Mouse (Mus musculus) urinary bladder, postnatal 4 days (tissue): Measurements from ENCODE around the gene Pla2g5.

Experiments used
- DNase-seq, 2 experiments: peaks; one replicate each; pipeline ENCODE4 v3.0.0; 2021 to 2022; ENCODE audit warnings: low spot score in 2 of 2

Pla2g5 gene

GRCm38 (mm10) chr4:138797217-138797570 is 66.1 kb downstream of the Pla2g5 start:
- DNase-seq = no peak

GRCm38 (mm10) chr4:138796513-138797216 is 66.6 kb downstream of the Pla2g5 start:
- no peak for DNase-seq

DNA sequence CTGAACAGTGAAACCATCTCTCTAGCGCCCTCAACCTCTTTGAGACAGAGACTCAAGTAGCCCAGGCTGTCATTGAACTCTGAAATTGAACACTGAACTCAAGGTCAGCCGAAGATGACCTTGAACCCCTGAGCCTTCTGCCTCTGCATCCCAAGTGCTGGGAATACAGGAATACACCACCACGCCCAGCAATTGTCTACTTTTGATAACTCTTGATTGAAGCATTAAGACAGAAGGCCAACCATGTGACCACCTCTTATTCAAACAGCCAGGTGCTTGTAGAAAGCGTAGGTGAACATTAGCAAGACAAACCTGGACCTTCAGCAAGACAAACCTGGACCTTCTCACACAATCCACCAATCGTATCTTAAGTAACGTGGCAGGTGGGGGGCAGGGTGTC is 68.9 kb downstream of the Pla2g5 start:
- DNase-seq = no peak

DNA sequence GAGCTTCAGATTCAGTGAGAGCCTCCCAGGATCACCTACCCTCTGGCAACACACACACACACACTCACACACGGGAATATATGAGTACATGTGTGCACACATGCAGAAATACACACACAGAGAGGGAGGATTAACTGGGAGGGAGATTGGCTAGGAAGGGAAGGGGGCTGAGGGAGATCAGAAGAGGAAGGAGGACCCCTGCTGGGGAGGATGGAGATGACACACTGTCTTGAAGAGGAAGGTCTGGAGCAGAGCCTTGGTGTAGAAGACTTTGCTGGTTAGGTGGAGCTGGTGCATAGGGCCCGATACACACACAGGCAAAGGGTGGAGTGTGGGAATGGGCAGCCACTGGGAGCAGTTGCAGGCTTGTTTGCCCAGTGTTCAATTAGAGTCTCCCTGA is 70.0 kb downstream of the Pla2g5 start:
- no peak for DNase-seq

DNA sequence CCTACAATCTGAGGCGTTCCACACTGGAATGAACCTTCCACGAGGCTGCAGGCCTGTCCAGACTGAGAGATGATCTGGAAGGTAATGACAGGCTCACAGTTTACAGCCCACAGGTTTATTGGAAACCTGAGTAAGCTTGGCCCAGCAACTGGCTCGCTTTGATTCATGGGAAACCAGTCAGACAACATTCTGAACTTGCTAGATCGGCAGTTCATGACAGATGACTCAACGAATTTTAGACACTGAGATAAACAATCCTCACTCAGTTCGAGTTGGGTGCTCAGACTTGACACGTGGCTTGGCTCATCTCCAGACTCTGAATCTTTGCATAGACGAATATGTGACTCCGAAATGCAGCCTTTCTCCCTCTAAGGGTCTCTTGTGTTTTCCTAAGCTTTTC is 70.7 kb downstream of the Pla2g5 start:
- DNase-seq = no peak

DNA sequence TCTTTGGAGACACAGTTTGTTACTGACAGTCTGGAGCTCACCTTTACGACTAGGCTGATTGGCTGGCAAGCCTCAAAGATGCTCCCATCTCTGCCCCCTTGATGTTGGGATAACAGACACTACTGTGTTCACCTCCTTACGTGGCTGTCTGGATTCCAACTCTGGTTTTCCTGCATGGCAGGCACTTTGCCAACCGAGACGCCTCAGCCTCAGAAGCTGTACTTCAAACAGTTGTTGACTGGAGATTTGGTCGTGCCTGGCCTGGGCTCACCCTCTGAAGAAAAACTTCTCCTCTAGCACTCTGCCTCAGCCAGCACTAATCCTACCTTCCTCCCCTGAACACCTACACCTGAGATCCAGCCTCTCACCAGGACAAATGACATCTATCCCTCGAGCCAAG is 71.8 kb downstream of the Pla2g5 start:
- no peak for DNase-seq

- DNase-seq = no peak
Measured at GRCm38 (mm10) chr4:138788381-138788780, 74.9 kb downstream of the Pla2g5 start.

DNA sequence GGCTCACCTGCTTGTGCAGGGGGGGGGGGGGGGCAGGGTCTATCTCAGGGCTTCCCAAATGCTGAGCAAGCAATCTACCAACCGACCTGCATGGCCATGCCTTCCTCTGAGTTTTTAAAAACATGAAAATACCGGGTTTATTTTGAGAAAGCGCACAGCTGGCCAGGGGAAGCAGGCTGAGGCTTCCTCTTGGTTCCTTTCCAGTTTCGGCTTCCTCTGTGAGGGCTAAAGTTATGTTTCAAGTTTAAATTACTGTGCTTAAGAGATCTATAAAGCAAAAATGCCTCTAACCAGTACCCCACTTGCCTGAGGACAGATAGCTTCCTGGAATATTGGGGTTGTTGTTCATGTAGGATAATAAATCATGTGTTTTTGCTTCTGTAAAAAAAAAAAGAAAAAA is 77.1 kb downstream of the Pla2g5 start:
- DNase-seq = no peak

GRCm38 (mm10) chr4:138785721-138786120 is 77.6 kb downstream of the Pla2g5 start:
- no peak for DNase-seq

DNA sequence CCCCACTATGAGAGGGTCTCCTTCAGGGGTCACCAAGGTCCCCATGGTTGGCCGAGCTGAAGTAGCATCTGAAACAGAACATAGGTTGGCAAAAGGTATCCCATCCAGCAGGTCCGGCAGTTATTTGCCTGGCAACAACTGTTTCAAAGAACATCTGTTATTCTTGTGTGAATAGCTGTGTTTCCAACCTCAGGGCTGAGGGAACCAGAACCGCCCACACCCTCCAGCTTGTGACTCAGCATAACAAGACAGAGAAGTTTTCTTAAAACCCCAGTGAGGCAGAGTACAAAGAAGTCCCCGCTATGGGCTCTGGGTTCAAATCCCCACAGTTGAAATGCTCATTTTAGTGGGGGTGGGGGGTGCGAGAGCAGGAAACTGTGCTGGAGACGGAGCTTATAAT is 81.2 kb downstream of the Pla2g5 start:
- DNase-seq = no peak

DNA sequence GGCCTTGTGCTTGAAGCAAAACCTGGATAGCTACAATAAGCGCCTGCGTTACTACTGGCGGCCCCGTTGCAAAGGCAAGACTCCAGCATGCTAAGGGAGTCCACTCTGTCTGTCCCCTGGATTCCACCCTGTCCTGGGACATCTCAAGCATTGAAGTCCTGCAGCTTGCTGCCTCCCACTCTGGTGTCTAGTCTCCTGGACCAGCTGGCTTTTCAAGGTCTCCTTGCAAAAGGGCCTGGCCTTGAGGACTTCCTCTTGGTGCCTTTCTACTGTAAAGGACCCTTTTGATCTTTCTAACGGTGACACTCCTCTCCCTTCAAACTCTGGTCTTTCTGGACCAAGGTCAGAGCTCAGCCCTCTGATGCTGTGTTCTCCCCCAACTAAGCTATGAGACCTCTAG is 83.0 kb downstream of the Pla2g5 start:
- DNase-seq = no peak

- no peak for DNase-seq
Measured at GRCm38 (mm10) chr4:138777417-138778407, 85.6 kb downstream of the Pla2g5 start.

DNA sequence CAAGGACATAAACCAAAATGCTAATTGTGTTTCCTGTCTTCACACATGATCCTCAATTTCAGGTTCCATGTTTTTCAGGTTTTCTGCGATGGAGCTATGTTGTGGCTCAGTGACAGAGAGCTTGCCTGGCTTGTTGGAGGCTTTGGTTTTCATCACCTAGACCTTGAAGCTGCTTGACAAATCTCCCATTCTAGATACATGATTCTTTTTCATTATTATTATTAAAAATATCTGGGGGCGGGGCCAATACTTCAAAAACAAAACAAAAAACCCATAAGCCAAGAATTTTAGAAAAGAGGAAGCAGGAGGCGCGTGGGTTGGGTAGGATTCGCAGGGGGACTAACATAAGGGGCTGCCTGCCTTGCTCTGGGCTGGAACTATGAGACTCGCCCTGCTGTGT is 87.8 kb downstream of the Pla2g5 start, which contains the start of gene Pla2g2d:
Gene Pla2g2d (plus strand): TSS at position 301 of the 400 bp plus-strand sequence.
- no peak for DNase-seq

DNA sequence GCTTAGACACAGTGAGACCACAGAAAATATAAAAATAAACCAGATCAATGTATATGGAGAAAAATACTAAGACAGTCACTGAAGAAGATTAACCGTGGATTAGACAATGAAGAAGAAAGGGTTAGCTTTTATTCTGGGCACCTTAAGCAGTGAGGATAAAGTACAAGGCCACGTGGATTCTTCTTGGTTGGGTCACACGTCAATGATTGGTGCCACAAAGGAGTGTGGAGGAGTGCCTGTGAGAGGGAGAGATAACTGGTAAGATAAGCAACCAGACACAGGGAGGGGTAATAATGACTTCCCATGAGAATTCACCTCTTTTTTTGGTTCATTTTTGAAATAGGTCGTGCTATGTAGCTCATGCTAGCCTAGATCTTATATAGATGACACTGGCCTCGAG is 90.9 kb downstream of the Pla2g5 start:
- no peak for DNase-seq

DNA sequence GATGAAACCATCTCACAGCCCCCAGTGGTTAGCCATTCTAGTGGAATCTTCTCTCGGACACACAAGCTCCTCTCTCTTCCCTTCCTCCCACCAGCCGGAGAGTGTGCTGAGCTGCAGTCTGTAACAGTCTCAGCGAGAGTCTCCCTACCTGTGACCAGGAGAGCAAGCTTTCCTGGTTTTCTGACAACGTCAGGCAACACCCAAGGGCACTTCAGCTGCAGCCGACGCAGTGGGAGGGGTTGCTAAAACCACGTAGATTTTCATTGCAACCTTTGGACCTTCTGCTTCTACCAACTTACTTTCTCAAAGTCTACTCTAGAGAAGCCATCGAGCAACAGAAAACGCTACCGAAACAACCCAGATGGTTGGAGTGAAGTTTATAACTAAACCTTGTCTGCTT is 91.3 kb downstream of the Pla2g5 start:
- DNase-seq = no peak

DNA sequence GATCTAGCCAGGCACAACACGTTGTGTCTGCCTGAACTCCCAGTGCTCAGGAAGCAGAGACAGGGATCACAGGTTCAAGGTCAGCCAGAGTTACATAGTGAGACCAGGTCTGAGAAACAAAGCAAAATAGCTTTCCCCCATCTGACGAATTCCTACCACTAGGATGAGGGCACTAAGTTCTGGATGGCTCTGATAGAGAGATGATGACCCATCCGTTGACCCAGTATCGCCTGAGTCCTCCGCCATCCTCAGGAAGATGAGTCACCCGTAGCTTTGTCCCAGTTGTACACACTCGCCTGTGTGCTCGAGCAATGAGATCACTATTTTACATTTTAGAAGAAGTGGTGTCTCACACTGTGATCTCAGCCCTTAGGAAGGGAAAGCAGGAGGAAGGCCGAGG is 101.0 kb downstream of the Pla2g5 start:
- DNase-seq = no peak

DNA sequence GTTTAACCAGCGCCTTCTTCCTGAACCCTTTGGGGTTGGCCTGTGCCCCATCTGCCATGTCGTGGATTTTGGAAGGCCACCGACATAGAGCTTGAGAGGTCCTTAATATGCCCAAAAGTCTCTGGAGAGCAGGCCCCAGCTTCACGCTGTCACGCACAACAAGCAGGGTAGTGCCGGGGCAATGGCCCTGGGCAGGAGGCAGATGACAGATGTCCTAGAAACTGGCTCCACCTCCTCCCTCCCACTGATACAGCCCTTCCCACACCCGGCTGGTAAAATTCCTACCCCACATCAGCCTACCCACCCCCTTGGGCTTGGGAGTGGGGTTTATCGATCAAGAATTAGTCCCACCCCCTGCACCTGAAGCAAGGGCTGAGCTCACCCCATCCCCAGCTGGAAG is 105.9 kb downstream of the Pla2g5 start, which contains the start of gene Pla2g2f:
Gene Pla2g2f (minus strand): TSS at position 211 of the 400 bp plus-strand sequence.
- DNase-seq = no peak

GRCm38 (mm10) chr4:138755983-138756382 is 107.3 kb downstream of the Pla2g5 start:
- DNase-seq = no peak

GRCm38 (mm10) chr4:138755439-138755838 is 107.8 kb downstream of the Pla2g5 start:
- no peak for DNase-seq

GRCm38 (mm10) chr4:138754432-138754831 is 108.8 kb downstream of the Pla2g5 start:
- DNase-seq = no peak

DNA sequence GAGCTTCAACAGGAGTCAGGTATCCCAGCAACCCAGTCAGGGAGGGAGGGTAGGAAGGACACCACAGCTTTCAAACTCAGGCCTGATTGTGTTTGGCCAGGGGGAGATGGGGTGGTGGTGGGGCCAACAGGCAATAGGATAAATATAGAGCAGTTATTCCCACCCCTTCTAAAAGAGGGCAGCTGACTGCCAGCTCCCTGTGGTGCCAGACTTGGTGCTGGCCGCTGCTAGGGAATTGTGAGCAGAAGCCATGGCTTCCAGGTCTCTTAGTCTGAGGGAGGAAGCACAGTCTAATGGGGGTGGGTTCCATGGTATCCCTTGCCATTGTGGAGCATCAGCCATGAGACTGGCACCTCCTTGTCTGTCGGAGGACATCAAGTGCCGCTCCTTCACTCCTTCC is 109.7 kb downstream of the Pla2g5 start:
- no peak for DNase-seq

DNA sequence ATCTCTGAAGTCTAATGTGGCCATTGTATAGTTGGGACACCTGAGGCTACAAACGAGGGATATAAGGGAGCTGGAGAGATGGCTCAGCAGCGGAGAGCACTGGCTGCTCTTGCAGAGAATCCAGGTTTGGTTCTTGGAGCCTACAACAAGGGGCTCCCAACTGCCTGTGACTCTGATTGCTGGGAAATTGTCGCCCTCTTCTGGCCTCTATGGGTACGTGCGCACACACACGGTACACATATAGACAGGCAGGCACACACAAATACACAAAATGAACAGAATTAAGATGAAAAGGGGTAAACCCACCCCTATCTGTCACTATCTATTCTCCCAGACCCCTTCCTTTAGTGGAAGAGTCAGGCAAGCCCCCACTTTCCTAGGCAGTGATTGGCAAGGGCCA is 110.7 kb downstream of the Pla2g5 start:
- no peak for DNase-seq
